Mouse (Mus musculus): ENCODE measurements around the gene Msh4.
"Not testable (repeated sequence)": the region's sequence is repeated elsewhere in the genome, so short reads cannot be mapped to it uniquely, and the experiment has no call there.

Msh4 gene

DNA sequence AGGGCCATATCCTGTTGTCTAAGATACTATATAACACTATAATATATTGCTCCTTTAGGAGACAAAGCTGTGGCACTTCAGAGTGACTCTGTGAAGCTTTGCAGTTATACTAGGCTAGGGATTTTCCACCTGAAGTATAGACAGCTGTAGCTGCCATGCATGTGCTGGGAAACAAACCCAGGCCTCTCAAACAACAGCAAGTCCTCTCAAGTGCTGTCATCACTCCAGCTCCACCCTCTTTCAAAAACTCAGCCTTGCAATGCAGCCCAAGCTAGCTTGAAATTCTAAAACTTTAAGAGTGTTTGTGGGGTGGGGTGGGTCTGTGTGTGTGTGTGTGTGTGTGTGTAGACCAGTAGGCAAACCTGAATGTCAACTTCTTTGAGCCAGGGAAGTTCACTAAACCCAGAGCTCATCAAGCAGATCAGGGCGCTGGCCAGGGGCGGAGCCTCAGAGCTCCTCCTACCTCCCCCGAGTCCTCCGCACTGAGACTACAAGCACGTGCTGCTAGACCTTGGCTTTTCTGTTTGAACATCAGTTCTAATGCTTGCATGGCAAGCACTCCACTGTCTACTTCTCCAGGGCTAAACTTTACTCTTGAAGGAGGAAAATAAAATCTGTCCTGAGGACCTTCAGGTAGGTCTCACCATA is 56.4 kb downstream of the Msh4 start:
- peak; percentile 50 to 51 for DNase-seq (ENCODE audit: low spot score in 2 of 2)

- no peak for DNase-seq (ENCODE audit: low spot score in 2 of 2)
Observed at GRCm38 (mm10) chr3:153847207-153847733, 58.7 kb downstream of the Msh4 start.

DNA sequence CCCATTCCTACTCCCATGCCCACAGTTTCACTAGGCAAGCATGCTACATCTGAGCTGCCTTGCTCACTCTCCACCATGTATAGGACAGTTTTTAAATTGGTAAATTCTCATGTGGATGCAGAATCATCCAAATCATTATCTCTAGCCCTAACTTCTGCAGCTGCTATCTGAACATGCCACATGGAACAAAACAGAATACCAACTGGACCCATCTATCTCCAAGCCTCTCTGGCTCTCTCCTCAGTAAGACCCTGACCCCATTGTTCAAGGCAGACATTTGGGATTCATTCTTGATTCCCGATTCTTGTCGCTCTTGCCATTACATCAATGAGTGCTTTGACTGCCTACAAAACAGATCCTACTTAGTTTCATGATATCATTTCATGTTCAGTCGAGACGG is 59.8 kb downstream of the Msh4 start:
- no peak for DNase-seq (ENCODE audit: low spot score in 2 of 2)

DNA sequence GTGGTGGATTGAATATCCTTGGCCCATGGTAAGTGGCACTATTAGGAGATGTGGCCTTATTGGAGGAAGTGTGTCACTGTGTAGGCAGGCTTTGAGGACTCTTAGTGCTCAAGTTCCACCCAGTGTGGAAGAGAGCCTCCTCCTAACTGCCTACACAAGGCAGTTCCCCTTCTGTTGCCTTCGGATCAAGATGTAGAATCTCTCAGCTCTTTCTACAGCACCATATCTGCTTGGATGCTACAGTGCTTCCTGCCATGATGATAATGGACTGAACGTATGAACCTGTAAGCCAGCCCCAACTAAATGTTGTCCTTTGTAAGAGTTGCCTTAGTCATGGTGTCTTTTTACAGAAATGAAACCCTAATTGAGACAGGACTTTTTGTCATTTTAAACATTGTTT is 60.4 kb downstream of the Msh4 start:
- DNase-seq (ENCODE audit: low spot score in 2 of 2): no peak

DNA sequence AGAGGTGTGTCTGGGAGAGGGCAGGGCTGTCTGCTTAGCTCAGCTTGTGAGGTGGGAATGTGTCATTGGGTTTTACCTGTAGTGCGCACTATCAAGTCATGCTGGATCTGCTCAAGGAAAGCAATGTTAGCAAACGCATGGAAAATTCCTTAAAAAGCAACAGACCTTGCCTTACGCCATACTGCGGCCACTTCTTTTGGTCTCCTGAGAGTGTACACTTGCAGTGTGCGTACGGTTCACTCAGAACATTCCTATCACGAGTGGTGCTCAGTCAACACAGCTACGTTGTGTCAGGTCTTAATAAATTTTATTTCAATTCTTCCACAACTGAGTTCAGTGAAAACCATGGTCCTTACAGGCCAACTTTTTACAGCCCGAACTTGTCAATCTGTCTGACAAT is 61.2 kb downstream of the Msh4 start:
- no peak for DNase-seq (ENCODE audit: low spot score in 2 of 2)

- DNase-seq (ENCODE audit: low spot score in 2 of 2): no peak
Observed at GRCm38 (mm10) chr3:153844030-153844429, 61.9 kb downstream of the Msh4 start, which contains the start of gene Asb17. TSS of gene Asb17 (plus strand) at chr3:153844209.

GRCm38 (mm10) chr3:153837593-153837992 is 68.3 kb downstream of the Msh4 start:
- DNase-seq (ENCODE audit: low spot score in 2 of 2): no peak

- DNase-seq (ENCODE audit: low spot score in 2 of 2): no peak
Observed at GRCm38 (mm10) chr3:153836316-153836715, 69.6 kb downstream of the Msh4 start.

- DNase-seq (ENCODE audit: low spot score in 2 of 2): peak; percentile 59 to 60
Observed at GRCm38 (mm10) chr3:153835455-153836086, 70.4 kb downstream of the Msh4 start.

GRCm38 (mm10) chr3:153834071-153834470 is 71.9 kb downstream of the Msh4 start:
- no peak for DNase-seq (ENCODE audit: low spot score in 2 of 2)

- DNase-seq (ENCODE audit: low spot score in 2 of 2): no peak
Observed at GRCm38 (mm10) chr3:153832654-153832945, 73.3 kb downstream of the Msh4 start.

DNA sequence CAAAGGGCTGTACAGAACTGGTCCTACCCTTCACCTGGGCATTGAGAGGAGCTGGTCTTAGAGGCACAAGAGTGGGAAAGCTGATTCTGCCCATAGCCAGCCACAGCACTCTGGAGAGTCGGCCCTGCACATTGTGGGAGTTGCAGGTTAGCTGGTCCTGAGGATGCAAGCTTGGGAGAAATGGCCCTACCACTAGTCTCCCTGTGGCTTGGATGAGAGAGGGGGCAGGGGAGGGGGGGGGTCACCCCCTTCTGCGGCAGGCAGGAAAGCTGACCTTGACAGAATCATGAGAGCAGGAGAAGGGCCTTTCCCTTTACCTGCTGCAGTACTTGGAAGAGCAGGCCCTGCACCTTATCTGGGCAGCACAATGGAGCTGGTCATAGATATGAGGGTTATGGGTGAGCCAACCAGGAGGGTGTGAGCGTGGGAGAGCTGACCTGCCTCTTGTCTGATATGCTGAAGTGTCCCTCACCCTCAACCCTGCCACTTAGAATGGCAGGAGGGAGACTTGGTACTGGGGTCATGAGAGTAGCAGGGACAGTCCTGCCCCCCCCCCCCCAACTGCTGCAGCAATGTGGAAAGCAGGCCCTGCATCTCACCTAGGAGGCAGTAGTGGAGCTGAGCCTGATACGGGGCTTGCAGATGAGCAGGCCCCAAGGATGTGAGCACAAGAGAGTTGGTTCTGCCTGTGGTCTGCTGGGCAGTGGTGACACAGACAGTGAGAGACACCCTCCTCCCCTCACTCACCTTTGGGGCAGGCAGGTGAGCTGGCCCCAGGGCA is 73.9 kb downstream of the Msh4 start:
- DNase-seq (ENCODE audit: low spot score in 2 of 2): peak; percentile 16 to 31

GRCm38 (mm10) chr3:153831014-153831872 is 74.7 kb downstream of the Msh4 start:
- DNase-seq (ENCODE audit: low spot score in 2 of 2): peak; percentile 17 to 28

DNA sequence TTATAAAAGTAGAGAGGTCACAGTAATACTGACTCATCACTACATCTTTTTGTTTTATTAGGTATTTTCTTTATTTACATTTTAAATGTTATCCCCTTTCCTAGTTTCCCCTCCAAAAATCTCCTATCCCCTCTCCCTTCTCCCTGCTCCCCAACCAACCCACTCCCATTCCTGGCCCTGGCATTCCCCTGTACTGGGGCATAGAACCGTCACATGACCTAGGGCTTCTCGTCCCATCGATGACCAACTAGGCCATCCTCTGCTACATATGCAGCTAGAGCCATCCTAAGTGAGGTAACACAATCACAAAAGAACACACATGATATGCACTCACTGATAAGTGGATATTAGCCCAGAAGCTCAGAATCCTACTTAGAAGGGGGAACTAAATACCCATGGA is 76.2 kb downstream of the Msh4 start:
- not testable (repeated sequence) for DNase-seq (ENCODE audit: low spot score in 2 of 2)

DNA sequence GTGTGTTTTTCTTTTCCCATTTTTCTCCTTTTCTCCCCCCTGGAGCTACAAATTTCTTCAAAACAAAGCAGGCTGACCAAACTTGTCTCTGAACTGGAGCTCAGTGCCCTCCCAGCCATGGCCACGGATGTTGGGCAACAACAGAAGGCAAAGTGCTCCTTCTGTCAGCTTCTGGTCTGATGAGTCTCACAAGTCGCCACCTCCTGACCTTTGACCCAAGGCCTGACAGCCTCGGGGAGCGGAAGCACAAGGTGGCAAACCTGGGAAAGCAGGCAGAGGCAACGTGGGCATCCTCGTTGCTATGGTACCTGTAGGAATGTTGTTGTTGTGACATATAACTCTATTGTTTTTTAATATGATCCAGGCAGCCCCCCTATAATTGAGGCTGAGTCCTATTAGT is 79.3 kb downstream of the Msh4 start:
- DNase-seq (ENCODE audit: low spot score in 2 of 2): no peak

DNA sequence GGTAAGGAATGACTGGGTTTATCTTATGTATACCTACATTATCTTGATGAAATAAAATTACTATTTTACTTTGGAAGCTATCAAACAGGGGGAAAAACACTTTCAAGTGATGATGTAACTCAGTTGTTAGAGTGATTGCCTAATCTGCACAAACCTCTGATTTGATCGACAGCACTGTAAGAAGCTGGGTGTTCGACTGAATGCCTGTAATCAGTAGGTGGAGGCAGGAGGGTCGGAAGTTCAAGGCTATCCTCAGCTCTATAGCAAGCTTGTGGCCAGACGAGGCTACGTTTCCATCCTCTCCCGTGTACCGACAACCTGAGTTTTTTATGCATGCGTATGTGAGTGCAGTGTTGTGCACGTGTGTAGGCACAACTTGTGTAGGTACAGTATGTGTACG is 80.7 kb downstream of the Msh4 start:
- no peak for DNase-seq (ENCODE audit: low spot score in 2 of 2)

GRCm38 (mm10) chr3:153823671-153824515 is 82.0 kb downstream of the Msh4 start:
- DNase-seq (ENCODE audit: low spot score in 2 of 2): no peak

DNA sequence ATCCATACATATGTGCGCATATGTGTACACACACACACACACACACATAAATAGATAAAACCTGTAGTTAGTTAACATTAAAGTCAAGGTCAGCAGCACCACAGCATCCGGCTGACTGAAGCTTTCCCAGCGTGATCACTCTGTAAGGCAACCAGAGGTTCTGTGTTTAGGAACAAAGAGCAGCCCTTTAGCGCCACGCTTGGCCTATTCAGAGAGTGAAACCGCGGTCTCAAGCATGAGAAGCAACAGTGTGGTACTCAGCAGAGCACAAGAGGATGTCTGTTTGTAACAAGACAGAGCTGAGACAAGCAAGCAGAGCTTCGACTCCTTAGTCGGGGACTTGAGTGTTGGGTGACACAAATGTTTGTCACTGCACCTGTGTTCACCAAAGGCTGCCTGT is 86.5 kb downstream of the Msh4 start:
- DNase-seq (ENCODE audit: low spot score in 2 of 2): no peak

DNA sequence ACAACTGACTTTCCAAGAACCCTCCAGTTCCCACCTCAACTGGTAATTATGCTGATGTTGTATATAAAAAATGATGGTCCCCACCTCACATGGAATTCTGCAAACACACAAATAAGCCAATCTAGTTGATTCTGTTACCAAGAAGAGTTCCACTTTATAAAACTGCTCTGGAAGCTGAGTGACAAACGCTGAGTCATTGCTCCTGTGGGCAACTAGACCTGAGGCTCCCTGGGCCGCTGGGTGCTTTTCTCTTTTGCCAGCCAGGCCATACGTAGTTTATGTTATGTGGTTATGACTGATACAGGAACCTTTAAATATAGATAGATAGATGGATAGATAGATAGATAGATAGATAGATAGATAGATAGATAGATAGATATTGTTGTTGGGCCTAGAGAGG is 87.2 kb downstream of the Msh4 start:
- no peak for DNase-seq (ENCODE audit: low spot score in 2 of 2)

GRCm38 (mm10) chr3:153817376-153817890 is 88.5 kb downstream of the Msh4 start:
- no peak for DNase-seq (ENCODE audit: low spot score in 2 of 2)

- no peak for DNase-seq (ENCODE audit: low spot score in 2 of 2)
Observed at GRCm38 (mm10) chr3:153814026-153814425, 91.9 kb downstream of the Msh4 start.
